Mouse (Mus musculus) ES-Bruce4 (cell line): Measurements from ENCODE around the gene Prr7. TPM values are rescaled to one million over a fixed set of nuclear protein-coding genes. Genes with fewer than 3 reads are reported as not detected.
A peak's percentile ranks its signal among the peaks of the same experiment; 100 is the strongest.

ENCODE experiments used
- H3K27ac ChIP-seq: 2 replicates; pipeline ENCODE4 v1.5.1; 2012; ENCODE audit warnings: low read length, inconsistent platforms; ENCODE audit not compliant: insufficient read depth
- H3K27me3 ChIP-seq: 2 replicates; pipeline ENCODE4 v1.6.1; 2012; ENCODE audit warnings: mild to moderate bottlenecking, low read length, inconsistent platforms; ENCODE audit not compliant: control insufficient read depth, poor library complexity, insufficient read depth, severe bottlenecking
- H3K36me3 ChIP-seq: 2 replicates; pipeline ENCODE4 v1.6.1; 2012; ENCODE audit warnings: inconsistent platforms, mild to moderate bottlenecking, low read length, moderate library complexity; ENCODE audit not compliant: control insufficient read depth, poor library complexity, insufficient read depth, severe bottlenecking
- H3K4me1 ChIP-seq: one replicate; pipeline ENCODE4 v1.8.1; 2011; ENCODE audit warnings: low read length; ENCODE audit not compliant: control insufficient read depth, insufficient read depth
- H3K4me3 ChIP-seq: 2 replicates; pipeline ENCODE4 v1.5.1; 2011; ENCODE audit warnings: low read depth, mild to moderate bottlenecking, low read length
- H3K9ac ChIP-seq: 2 replicates; pipeline ENCODE4 v1.6.1; 2012; ENCODE audit warnings: low read depth, mild to moderate bottlenecking, inconsistent platforms; ENCODE audit not compliant: poor library complexity, severe bottlenecking
- H3K9me3 ChIP-seq: replicated peaks from 2 replicates; pipeline ENCODE4 v1.6.1; 2012; ENCODE audit warnings: mild to moderate bottlenecking, low read length, inconsistent platforms; ENCODE audit not compliant: control insufficient read depth, poor library complexity, insufficient read depth, severe bottlenecking
- CTCF ChIP-seq: IDR thresholded peaks from one replicate; pipeline ENCODE4 v1.8.1; 2011; ENCODE audit warnings: low read depth, low read length
- EP300 ChIP-seq: IDR thresholded peaks from 2 replicates; pipeline ENCODE4 v1.6.1; 2011; ENCODE audit warnings: low read depth, low read length; ENCODE audit not compliant: insufficient read depth
- POLR2A ChIP-seq: IDR thresholded peaks from one replicate; pipeline ENCODE4 v1.8.1; 2011; ENCODE audit warnings: low read length; ENCODE audit not compliant: insufficient read depth
- polyA plus RNA-seq: library from polyadenylated mRNA; stranded (reverse); fragments of >200 nt; gene quantifications from 2 replicates; pipeline ENCODE4 v1.2.4, GENCODE M21; 2011; ENCODE audit warnings: low read depth; ENCODE audit not compliant: missing spikeins, insufficient read depth, insufficient read length

Prr7 gene
- polyA plus RNA-seq, 1 experiment = 3.4 TPM

GRCm38 (mm10) chr13:55505810-55506209 is 41.7 kb downstream of the Prr7 start:
- H3K4me1 ChIP-seq = no peaks in the 10 kb centered on the region
- peaks cover 27% of the 10 kb centered on the region for H3K36me3 ChIP-seq
- H3K9me3 ChIP-seq = no peaks in the 10 kb centered on the region
- no peak overlapping the region for H3K4me3 ChIP-seq
- TF ChIP-seq EP300 (no peak), POLR2A (no peak), CTCF (no peak)
- no peak overlapping the region for H3K9ac ChIP-seq
- no peaks in the 10 kb centered on the region for H3K27me3 ChIP-seq
- no peak overlapping the region for H3K27ac ChIP-seq

GRCm38 (mm10) chr13:55506697-55507096 is 42.6 kb downstream of the Prr7 start:
- Histone ChIP-seq H3K4me3 (no peak overlapping the region), H3K9ac (no peak overlapping the region), H3K27ac (no peak overlapping the region), H3K27me3 (no peaks in the 10 kb centered on the region), H3K9me3 (no peaks in the 10 kb centered on the region), H3K4me1 (peaks cover 6% of the 10 kb centered on the region), H3K36me3 (peaks cover 27% of the 10 kb centered on the region)
- no peak for TF ChIP-seq POLR2A
- TF ChIP-seq EP300 = no peak

- Histone ChIP-seq H3K4me1 (peaks cover 11% of the 10 kb centered on the region), H3K27ac (no peak overlapping the region), H3K4me3 (no peak overlapping the region), H3K9ac (no peak overlapping the region), H3K27me3 (no peaks in the 10 kb centered on the region), H3K36me3 (peaks cover 20% of the 10 kb centered on the region), H3K9me3 (no peaks in the 10 kb centered on the region)
- TF ChIP-seq POLR2A (no peak), EP300 (no peak), CTCF (peak; percentile 60)
These were observed 43.8 kb downstream of the Prr7 start for GRCm38 (mm10) chr13:55507877-55508276.

GRCm38 (mm10) chr13:55508531-55508930 is 44.5 kb downstream of the Prr7 start:
- Histone ChIP-seq H3K9ac (no peak overlapping the region), H3K9me3 (no peaks in the 10 kb centered on the region), H3K27ac (no peak overlapping the region), H3K36me3 (peaks cover 15% of the 10 kb centered on the region), H3K27me3 (no peaks in the 10 kb centered on the region), H3K4me3 (peak overlapping the region; percentile 28; the same call in 1 of the 2 replicates), H3K4me1 (peaks cover 11% of the 10 kb centered on the region)
- TF ChIP-seq POLR2A = no peak
- no peak for TF ChIP-seq EP300
- no peak for TF ChIP-seq CTCF

GRCm38 (mm10) chr13:55510332-55510667 is 46.2 kb downstream of the Prr7 start:
- peaks cover 6% of the 10 kb centered on the region; the same call in 1 of the 2 replicates for H3K36me3 ChIP-seq

GRCm38 (mm10) chr13:55510668-55511491 is 46.8 kb downstream of the Prr7 start:
- peaks cover 11% of the 10 kb centered on the region for H3K4me1 ChIP-seq
- H3K27me3 ChIP-seq = no peaks in the 10 kb centered on the region
- peak overlapping the region; percentile 18 for H3K9ac ChIP-seq
- H3K9me3 ChIP-seq = no peaks in the 10 kb centered on the region
- H3K36me3 ChIP-seq = peaks cover 4% of the 10 kb centered on the region; the same call in 1 of the 2 replicates
- no peak overlapping the region for H3K4me3 ChIP-seq
- TF ChIP-seq POLR2A (no peak), CTCF (peak; percentile 20)
- H3K27ac ChIP-seq = peak overlapping the region; percentile 67

More at GRCm38 (mm10) chr13:55510332-55510667, 46.2 kb downstream of the Prr7 start:
- peak overlapping the region; percentile 18; the same call in 1 of the 2 replicates for H3K9ac ChIP-seq
- TF ChIP-seq POLR2A = no peak
- TF ChIP-seq EP300 = 0 out of 2 replicates have a peak, but pooled peaks have one; percentile 20
- H3K4me1 ChIP-seq = peaks cover 11% of the 10 kb centered on the region
- no peak overlapping the region for H3K4me3 ChIP-seq
- H3K9me3 ChIP-seq = no peaks in the 10 kb centered on the region
- H3K27ac ChIP-seq = peak overlapping the region; percentile 67
- H3K27me3 ChIP-seq = no peaks in the 10 kb centered on the region
